Mouse (Mus musculus): ENCODE measurements around the gene Klf15. TPM values are rescaled to one million over a fixed set of nuclear protein-coding genes. Genes with fewer than 3 reads are reported as not detected.
A peak's percentile ranks its signal among the peaks of the same experiment; 100 is the strongest.

Klf15 gene
- polyA plus RNA-seq, 1 experiment from 2014 or later, result 8.4 TPM

GRCm38 (mm10) chr6:90490976-90491375, 28.6 kb downstream of the Klf15 start:
- H3K4me2 ChIP-seq (ENCODE audit: low read depth, low read length), result no peak overlapping the region
- 84% methylated on average over 2 of the region's 2 CpGs for WGBS
- no peaks in the 10 kb centered on the region for H3K36me3 ChIP-seq (ENCODE audit: control insufficient read depth, insufficient read depth, low read length)
- no peak overlapping the region for H3K4me3 ChIP-seq (ENCODE audit: low read depth, low read length)
- no peak overlapping the region for H3K9ac ChIP-seq (ENCODE audit: low read depth, low read length)
- ATAC-seq (ENCODE audit: low read depth) (no peak), DNase-seq (ENCODE audit: low spot score) (no peak)
- H3K27ac ChIP-seq (replicated peaks; ENCODE audit: low read depth, low read length), result no peak overlapping the region
- H3K27me3 ChIP-seq (replicated peaks; ENCODE audit: control insufficient read depth, insufficient read depth, low read length), result no peaks in the 10 kb centered on the region
- peaks cover 8% of the 10 kb centered on the region for H3K4me1 ChIP-seq (ENCODE audit: control insufficient read depth, insufficient read depth, low read length)
- no peaks in the 10 kb centered on the region for H3K9me3 ChIP-seq (ENCODE audit: control insufficient read depth, low read length)

- H3K9ac ChIP-seq (ENCODE audit: low read depth, low read length), result no peak overlapping the region
- H3K4me3 ChIP-seq (ENCODE audit: low read depth, low read length), result no peak overlapping the region
- no peaks in the 10 kb centered on the region for H3K9me3 ChIP-seq (ENCODE audit: control insufficient read depth, low read length)
- ATAC-seq (ENCODE audit: low read depth), result no peak
- no peak overlapping the region for H3K4me2 ChIP-seq (ENCODE audit: low read depth, low read length)
- DNase-seq (ENCODE audit: low spot score), result no peak
- peaks cover 3% of the 10 kb centered on the region; the same call in 1 of the 2 replicates for H3K4me1 ChIP-seq (ENCODE audit: control insufficient read depth, insufficient read depth, low read length)
- no peak overlapping the region for H3K27ac ChIP-seq (replicated peaks; ENCODE audit: low read depth, low read length)
- no peaks in the 10 kb centered on the region for H3K27me3 ChIP-seq (replicated peaks; ENCODE audit: control insufficient read depth, insufficient read depth, low read length)
- WGBS, result 77% methylated on average over 10 of the region's 10 CpGs
- no peaks in the 10 kb centered on the region for H3K36me3 ChIP-seq (ENCODE audit: control insufficient read depth, insufficient read depth, low read length)
These were observed 29.8 kb downstream of the Klf15 start for GRCm38 (mm10) chr6:90491956-90492744.

GRCm38 (mm10) chr6:90494155-90494554, 31.8 kb downstream of the Klf15 start:
- Histone ChIP-seq H3K27me3 (replicated peaks; ENCODE audit: control insufficient read depth, insufficient read depth, low read length) (no peaks in the 10 kb centered on the region), H3K9ac (ENCODE audit: low read depth, low read length) (no peak overlapping the region), H3K4me2 (ENCODE audit: low read depth, low read length) (no peak overlapping the region), H3K9me3 (ENCODE audit: control insufficient read depth, low read length) (no peaks in the 10 kb centered on the region), H3K36me3 (ENCODE audit: control insufficient read depth, insufficient read depth, low read length) (no peaks in the 10 kb centered on the region), H3K4me3 (ENCODE audit: low read depth, low read length) (no peak overlapping the region), H3K27ac (replicated peaks; ENCODE audit: low read depth, low read length) (no peak overlapping the region), H3K4me1 (ENCODE audit: control insufficient read depth, insufficient read depth, low read length) (peaks cover 3% of the 10 kb centered on the region; the same call in 1 of the 2 replicates)
- WGBS, result 78% methylated on average over 3 of the region's 3 CpGs
- DNase-seq (ENCODE audit: low spot score) (no peak), ATAC-seq (ENCODE audit: low read depth) (no peak)

- Histone ChIP-seq H3K4me1 (ENCODE audit: control insufficient read depth, insufficient read depth, low read length) (peaks cover 3% of the 10 kb centered on the region; the same call in 1 of the 2 replicates), H3K27ac (replicated peaks; ENCODE audit: low read depth, low read length) (no peak overlapping the region), H3K36me3 (ENCODE audit: control insufficient read depth, insufficient read depth, low read length) (no peaks in the 10 kb centered on the region), H3K9me3 (ENCODE audit: control insufficient read depth, low read length) (no peaks in the 10 kb centered on the region), H3K27me3 (replicated peaks; ENCODE audit: control insufficient read depth, insufficient read depth, low read length) (no peaks in the 10 kb centered on the region), H3K9ac (ENCODE audit: low read depth, low read length) (no peak overlapping the region), H3K4me2 (ENCODE audit: low read depth, low read length) (no peak overlapping the region), H3K4me3 (ENCODE audit: low read depth, low read length) (no peak overlapping the region)
- ATAC-seq (ENCODE audit: low read depth), result no peak
- 90% methylated on average over 3 of the region's 3 CpGs for WGBS
- DNase-seq (ENCODE audit: low spot score), result no peak
These were observed 32.2 kb downstream of the Klf15 start for GRCm38 (mm10) chr6:90494566-90494965.

GRCm38 (mm10) chr6:90495282-90495912, 33.0 kb downstream of the Klf15 start:
- 0 out of 2 replicates have a peak, but pooled peaks have one; percentile 56 for ATAC-seq (ENCODE audit: low read depth)
- Histone ChIP-seq H3K9me3 (ENCODE audit: control insufficient read depth, low read length) (no peaks in the 10 kb centered on the region), H3K9ac (ENCODE audit: low read depth, low read length) (no peak overlapping the region), H3K4me1 (ENCODE audit: control insufficient read depth, insufficient read depth, low read length) (peaks cover 3% of the 10 kb centered on the region; the same call in 1 of the 2 replicates), H3K27ac (replicated peaks; ENCODE audit: low read depth, low read length) (no peak overlapping the region), H3K27me3 (replicated peaks; ENCODE audit: control insufficient read depth, insufficient read depth, low read length) (no peaks in the 10 kb centered on the region), H3K4me3 (ENCODE audit: low read depth, low read length) (no peak overlapping the region), H3K36me3 (ENCODE audit: control insufficient read depth, insufficient read depth, low read length) (no peaks in the 10 kb centered on the region), H3K4me2 (ENCODE audit: low read depth, low read length) (no peak overlapping the region)
- WGBS, result 59% methylated on average over 6 of the region's 7 CpGs
- peak; percentile 42 for DNase-seq (ENCODE audit: low spot score)

- H3K9ac ChIP-seq (ENCODE audit: low read depth, low read length), result no peak overlapping the region
- no peak overlapping the region for H3K27ac ChIP-seq (replicated peaks; ENCODE audit: low read depth, low read length)
- no peaks in the 10 kb centered on the region for H3K9me3 ChIP-seq (ENCODE audit: control insufficient read depth, low read length)
- DNase-seq (ENCODE audit: low spot score) (no peak), ATAC-seq (ENCODE audit: low read depth) (no peak)
- H3K4me1 ChIP-seq (ENCODE audit: control insufficient read depth, insufficient read depth, low read length), result peaks cover 3% of the 10 kb centered on the region; the same call in 1 of the 2 replicates
- H3K36me3 ChIP-seq (ENCODE audit: control insufficient read depth, insufficient read depth, low read length), result no peaks in the 10 kb centered on the region
- H3K4me3 ChIP-seq (ENCODE audit: low read depth, low read length), result no peak overlapping the region
- H3K4me2 ChIP-seq (ENCODE audit: low read depth, low read length), result no peak overlapping the region
- H3K27me3 ChIP-seq (replicated peaks; ENCODE audit: control insufficient read depth, insufficient read depth, low read length), result no peaks in the 10 kb centered on the region
- 37% methylated on average over 3 of the region's 3 CpGs for WGBS
These were observed 33.8 kb downstream of the Klf15 start for GRCm38 (mm10) chr6:90496217-90496616.

GRCm38 (mm10) chr6:90499509-90499908, 37.1 kb downstream of the Klf15 start:
- no peak overlapping the region for H3K4me3 ChIP-seq (ENCODE audit: low read depth, low read length)
- no peak overlapping the region for H3K27ac ChIP-seq (replicated peaks; ENCODE audit: low read depth, low read length)
- no peak overlapping the region for H3K9ac ChIP-seq (ENCODE audit: low read depth, low read length)
- H3K9me3 ChIP-seq (ENCODE audit: control insufficient read depth, low read length), result no peaks in the 10 kb centered on the region
- DNase-seq (ENCODE audit: low spot score), result no peak
- WGBS, result 59% methylated on average over 4 of the region's 4 CpGs
- H3K4me1 ChIP-seq (ENCODE audit: control insufficient read depth, insufficient read depth, low read length), result peaks cover 3% of the 10 kb centered on the region; the same call in 1 of the 2 replicates
- no peaks in the 10 kb centered on the region for H3K27me3 ChIP-seq (replicated peaks; ENCODE audit: control insufficient read depth, insufficient read depth, low read length)
- ATAC-seq (ENCODE audit: low read depth), result no peak
- no peaks in the 10 kb centered on the region for H3K36me3 ChIP-seq (ENCODE audit: control insufficient read depth, insufficient read depth, low read length)
- no peak overlapping the region for H3K4me2 ChIP-seq (ENCODE audit: low read depth, low read length)

GRCm38 (mm10) chr6:90501222-90501940, 39.0 kb downstream of the Klf15 start:
- WGBS, result 79% methylated on average over 8 of the region's 8 CpGs
- H3K4me2 ChIP-seq (ENCODE audit: low read depth, low read length), result no peak overlapping the region
- no peak overlapping the region for H3K27ac ChIP-seq (replicated peaks; ENCODE audit: low read depth, low read length)
- no peak for ATAC-seq (ENCODE audit: low read depth)
- DNase-seq (ENCODE audit: low spot score), result no peak
- peaks cover 5% of the 10 kb centered on the region for H3K4me1 ChIP-seq (ENCODE audit: control insufficient read depth, insufficient read depth, low read length)
- H3K9me3 ChIP-seq (ENCODE audit: control insufficient read depth, low read length), result no peaks in the 10 kb centered on the region
- H3K36me3 ChIP-seq (ENCODE audit: control insufficient read depth, insufficient read depth, low read length), result no peaks in the 10 kb centered on the region
- H3K4me3 ChIP-seq (ENCODE audit: low read depth, low read length), result no peak overlapping the region
- no peaks in the 10 kb centered on the region for H3K27me3 ChIP-seq (replicated peaks; ENCODE audit: control insufficient read depth, insufficient read depth, low read length)
- H3K9ac ChIP-seq (ENCODE audit: low read depth, low read length), result no peak overlapping the region

All from embryonic facial prominence, embryonic 14.5 days (tissue).